Mouse (Mus musculus) adrenal gland, postnatal 14 days (tissue): ENCODE measurements around the gene Birc2. TPM values are rescaled to one million over a fixed set of nuclear protein-coding genes. Genes with fewer than 3 reads are reported as not detected.
"Not testable (repeated sequence)": the region's sequence is repeated elsewhere in the genome, so short reads cannot be mapped to it uniquely, and the experiment has no call there.

ENCODE experiments used
- DNase-seq: peaks from one replicate; pipeline ENCODE4 v3.0.0; 2021; ENCODE audit warnings: mixed read lengths
- long read RNA-seq, 2 experiments: library from polyadenylated mRNA; stranded (forward); transcript quantifications; one replicate each; pipeline ENCODE4 v2.0.0; 2021
- total RNA-seq: library from RNA; stranded (reverse); gene quantifications from 2 replicates; pipeline ENCODE4 v1.2.3, GENCODE M21; 2021

The Birc2 gene
- total RNA-seq: 40.6 and 46.6 TPM in 2 replicates
- long read RNA-seq, experiment 1, transcript Birc2-202 (7 exons, 3,130 nt): minor isoform, 6 of 57 reads
- long read RNA-seq, experiment 1, transcript Birc2-204 (8 exons, 3,331 nt): major isoform, 39 of 57 reads
- long read RNA-seq, experiment 1, partial matches to known transcripts: 1 of 57 reads
- long read RNA-seq, experiment 1, other reads (novel, unspliced or antisense): 11 of 57 reads
- long read RNA-seq, experiment 2, transcript Birc2-204 (8 exons, 3,331 nt): major isoform, 12 of 22 reads
- long read RNA-seq, experiment 2, transcript Birc2-202 (7 exons, 3,130 nt): minor isoform, 5 of 22 reads
- long read RNA-seq, experiment 2, partial matches to known transcripts: 2 of 22 reads
- long read RNA-seq, experiment 2, other reads (novel, unspliced or antisense): 3 of 22 reads

- DNase-seq: peak; percentile 98
Measured at GRCm38 (mm10) chr9:7836905-7837805, at the start of gene Birc2. Gene Birc2, minus strand, starts transcription at chr9:7837064.

- DNase-seq: peak; percentile 32
Measured at GRCm38 (mm10) chr9:7884346-7884745, 47.5 kb upstream of the Birc2 start.

DNA sequence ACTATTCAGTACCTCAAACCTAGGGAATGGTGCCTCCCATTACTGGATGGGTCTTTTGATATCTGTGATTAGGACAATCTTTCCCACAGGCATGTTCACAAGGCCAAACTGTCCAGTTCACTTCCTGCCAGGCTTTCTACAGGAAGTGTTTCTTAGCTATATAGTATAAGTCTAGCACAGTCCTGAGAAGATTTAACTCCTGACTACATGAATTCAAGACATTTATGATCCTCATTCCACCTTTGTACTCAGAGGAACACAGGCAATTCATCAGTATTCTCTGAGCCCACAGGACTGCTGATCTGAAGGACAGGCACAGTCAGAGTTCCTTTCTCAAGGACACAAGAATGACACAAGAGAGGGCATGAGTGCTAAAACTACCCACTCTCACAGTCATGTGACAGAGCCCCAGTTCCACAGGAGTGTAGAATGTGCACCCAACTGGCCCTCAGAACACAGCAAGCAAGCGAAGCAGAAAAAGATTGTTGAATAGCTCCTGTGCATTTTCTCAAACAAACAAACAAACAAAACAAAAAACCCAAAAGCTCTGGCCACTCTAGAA lies 45.5 kb upstream of the Birc2 start:
- DNase-seq: no peak

DNA sequence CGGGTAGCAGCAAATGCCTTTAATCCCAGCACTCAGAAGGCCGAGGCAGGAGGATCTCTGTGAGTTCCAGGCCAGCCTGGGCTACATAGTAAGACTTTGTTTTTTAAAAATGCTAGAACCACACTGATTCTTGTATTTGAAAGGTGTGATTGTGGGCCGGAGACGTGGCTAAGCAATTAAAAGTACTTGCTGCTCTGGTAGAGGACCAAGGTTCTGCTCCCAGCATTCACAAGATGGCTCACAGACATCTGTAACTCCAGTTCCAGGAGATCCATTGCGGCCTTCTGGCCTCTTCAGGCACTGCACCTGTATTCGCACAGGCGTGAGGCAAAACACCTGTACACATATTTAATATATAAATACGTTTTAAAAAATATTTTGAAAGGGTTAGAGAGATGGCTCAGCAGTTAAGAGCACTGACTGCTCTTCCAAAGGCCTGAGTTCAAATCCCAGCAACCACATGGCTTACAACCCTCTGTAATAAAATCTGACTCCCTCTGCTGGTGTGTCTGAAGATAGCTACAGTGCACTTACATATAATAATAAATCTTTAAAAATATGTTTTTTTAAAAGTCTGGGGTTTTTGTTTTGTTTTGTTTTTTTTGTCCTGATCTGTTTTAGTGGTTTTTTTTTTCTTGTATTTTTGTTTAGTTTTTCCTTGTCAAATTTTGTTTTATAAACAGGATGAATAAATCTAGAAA lies 36.8 kb upstream of the Birc2 start:
- no peak for DNase-seq

- DNase-seq: peak; percentile 87
Measured at GRCm38 (mm10) chr9:7872775-7873439, 36.0 kb upstream of the Birc2 start, which contains the start of gene Birc3. Gene Birc3, minus strand, starts transcription at chr9:7873186.

DNA sequence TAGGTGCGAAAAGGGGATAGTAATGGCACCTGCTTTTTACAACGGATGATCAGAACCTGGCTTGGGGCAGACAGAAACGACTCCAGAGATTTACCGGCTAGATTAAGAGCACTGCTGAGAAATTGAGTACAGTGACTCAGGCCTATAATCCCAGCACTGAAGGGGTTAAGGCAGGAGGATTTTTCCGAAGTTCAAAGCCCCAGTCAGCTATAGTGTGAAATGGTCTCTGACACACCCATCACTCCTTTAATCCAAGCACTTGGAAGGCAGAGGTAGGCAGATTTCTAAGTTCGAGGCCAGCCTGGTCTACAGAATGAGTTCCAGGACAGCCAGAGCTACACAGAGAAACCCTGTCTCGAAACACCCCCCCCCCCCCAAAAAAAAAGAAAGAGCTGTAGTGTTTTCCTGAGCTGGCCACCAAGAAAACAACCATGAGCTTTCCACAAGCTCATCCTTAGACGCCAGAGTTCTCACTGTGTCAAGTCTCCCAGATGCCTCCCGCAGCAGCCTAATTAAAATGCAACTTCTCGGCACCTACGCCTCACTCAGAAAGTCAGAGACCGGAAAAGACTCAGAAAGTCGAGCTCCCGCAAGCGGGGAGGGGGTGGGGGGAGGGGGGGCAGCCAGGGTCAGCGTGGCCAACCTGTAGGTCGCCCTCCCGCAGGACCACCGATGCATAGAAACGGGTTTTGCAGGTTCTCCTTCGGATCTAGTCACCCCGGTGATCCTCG lies 35.3 kb upstream of the Birc2 start:
- DNase-seq: no peak

DNA sequence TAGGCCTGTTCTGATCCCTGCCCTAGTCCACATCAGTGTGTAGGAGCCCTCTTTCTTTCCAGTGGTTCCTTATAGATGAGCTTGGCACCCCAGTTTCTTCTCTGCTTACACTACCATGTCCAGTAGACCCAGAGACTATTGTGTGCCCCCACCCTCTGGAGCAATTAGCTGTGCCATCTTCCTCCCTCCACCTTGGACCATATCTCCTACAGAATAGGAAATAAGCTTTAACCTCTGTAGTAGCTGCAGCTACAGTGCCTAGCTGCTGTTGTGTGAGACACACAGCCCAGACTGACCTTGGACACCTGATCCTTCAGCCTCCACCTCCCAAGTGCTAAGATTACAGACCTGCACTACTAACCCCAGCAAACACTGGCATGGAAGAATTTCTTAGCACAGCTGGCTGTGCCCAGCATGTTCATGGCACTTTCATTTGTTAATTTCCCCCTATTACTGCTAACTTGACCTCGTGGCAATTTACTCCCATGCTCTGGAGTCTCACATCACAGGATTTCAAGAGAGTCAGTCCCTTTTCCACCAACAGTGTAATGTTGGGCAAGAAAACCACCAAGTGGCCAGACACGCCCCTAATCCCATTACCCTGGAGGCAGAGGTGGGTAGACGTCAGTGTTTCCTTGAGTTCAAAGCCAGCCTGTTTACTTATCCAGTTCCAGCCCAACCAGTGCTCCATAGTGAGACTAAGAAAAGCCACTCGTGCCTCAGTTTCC lies 34.6 kb upstream of the Birc2 start:
- DNase-seq: no peak

DNA sequence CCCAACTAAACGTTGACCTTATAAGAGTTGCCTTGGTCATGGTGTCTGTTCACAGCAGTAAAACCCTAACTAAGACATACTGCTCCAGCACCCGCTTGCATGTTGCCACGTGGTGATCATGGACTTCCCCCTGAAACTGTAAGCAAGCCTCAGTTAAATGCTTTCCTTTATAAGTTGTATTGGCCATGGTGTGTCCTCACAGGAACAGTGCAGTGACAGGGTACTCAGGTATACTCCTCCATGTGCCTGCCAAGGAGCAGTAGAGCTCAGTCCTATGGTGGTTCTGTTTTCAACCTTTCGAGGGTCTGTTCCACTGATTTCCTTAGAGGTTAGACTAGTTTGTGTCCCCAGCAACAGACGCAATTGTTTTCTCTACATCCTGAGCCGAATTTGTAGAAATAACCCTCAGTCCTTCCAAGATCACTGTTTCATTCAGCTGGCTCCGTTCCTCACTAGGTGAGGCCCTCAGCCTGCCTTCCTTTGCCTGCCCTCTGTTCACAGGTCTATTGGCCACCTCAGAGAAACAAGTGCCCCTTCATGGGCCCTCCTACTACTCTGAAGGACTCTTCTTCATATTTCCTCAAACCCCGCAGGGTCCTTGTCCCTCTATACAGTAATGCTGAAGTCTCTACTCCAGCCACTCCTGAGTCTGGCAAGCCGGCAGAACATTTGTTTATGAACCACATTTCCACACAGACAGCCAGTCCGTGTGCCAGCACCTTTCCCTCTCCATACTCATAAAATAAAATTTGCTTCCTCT lies 33.9 kb upstream of the Birc2 start:
- DNase-seq: no peak

DNA sequence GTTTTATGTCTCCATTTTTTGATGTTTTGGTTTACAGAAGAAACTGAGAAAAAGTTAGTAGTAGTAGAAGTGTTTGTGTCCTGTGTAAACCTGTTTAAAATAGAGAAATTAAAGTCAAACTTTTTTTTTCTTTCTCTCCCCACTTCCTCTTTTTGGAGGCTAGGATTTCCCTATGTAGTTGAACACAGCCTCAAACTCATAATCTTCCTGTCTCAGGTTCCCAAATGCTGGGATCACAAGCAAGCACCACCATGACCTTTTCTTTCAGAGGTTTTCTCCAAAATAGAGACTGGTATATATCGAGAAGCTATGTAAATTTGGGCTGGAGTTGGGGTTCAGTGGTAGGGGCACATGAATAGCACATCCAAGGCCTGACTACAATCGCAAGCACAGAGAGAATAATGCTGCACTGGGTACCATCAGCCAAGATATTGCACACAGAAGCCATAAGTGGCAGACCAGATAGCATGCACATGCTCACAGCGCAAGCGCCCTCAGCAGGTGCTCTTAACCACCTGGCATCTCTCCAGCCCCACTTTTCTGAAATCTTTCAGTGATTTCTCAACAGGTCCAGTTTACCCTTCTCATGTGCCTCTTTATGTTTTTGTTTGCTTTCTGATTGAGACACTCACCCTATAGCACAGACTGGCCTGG lies 32.1 kb upstream of the Birc2 start:
- DNase-seq: no peak

- DNase-seq: peak; percentile 22
Measured at GRCm38 (mm10) chr9:7867981-7868380, 31.1 kb upstream of the Birc2 start.

GRCm38 (mm10) chr9:7866981-7867380 lies 30.1 kb upstream of the Birc2 start:
- DNase-seq: not testable (repeated sequence)

DNA sequence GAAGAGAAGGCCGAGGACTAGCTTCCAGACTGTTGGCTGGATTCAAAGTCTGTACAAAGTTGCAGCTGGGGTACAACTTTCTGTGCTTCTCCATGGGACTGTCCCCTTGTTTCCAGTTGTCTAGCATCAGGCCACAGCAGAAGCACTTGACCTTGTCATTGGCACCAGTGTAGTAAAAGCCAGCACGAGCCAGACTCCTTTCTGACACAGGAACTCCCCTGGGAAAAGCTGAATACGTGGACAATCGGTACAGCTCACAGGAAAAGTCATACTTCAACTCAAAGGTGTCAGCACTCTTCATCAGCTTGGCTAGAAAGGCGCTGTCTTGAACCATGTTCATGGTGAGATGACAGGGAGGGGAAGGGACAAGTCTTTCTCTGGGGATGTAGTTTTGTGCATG lies 24.1 kb upstream of the Birc2 start:
- no peak for DNase-seq

DNA sequence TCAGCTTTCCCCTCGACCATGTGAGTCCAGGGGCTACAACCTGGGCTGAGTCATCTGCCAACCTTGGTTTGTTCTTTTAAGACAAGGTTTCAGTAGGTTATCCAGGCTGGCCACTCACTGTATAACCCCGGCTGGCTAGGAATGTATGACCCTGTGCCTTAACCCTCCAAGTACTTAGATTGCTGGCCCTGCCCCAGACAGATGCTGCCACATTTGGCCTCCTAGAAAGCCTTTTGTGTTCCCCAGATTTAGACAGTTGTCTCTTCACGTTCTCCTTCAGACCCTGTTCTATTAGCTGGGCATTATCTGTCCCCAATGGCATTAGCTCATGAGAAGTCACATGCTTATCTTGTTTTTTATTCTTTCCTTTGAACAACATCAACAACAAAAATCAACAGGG lies 19.0 kb upstream of the Birc2 start:
- DNase-seq: no peak

DNA sequence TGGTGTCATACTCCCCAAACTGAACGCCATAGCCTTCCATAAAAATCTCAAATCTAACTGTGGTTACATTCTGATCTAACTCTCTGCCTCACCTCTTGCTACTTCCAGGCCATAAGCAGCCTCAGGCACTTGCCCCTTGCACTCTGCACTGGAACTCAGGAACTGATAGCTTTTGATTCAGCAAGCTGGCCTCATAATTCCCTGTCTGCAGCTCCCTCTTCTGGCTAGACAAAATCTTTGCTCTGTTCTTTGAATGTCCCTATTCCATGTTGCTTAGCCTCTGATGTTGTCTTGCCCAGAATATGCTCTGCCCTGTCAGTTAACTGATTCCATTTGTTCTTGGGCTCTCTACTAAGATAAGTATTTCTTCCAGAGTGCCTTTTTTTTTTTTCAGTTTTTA lies 18.5 kb upstream of the Birc2 start:
- DNase-seq: peak; percentile 64

DNA sequence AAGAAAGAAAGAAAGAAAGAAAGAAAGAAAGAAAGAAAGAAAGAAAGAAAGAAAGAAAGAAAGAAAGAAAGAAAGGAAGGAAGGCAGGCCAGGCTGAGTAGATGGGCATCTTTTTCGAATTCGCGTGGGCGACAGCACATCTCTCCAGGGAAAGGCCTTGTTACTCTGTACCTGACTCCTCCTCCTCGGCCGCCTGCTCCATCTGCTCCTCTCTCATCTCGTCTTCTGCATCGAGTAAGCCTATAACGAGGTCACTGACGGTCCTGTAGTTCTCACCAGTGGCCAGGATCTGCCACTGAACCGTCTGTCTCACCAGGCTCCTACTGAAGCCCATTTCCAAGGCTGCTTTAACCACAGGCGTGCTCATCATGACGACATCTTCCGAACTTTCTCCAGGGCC lies 17.3 kb upstream of the Birc2 start:
- not testable (repeated sequence) for DNase-seq

- no peak for DNase-seq
Measured at GRCm38 (mm10) chr9:7852346-7853230, 15.7 kb upstream of the Birc2 start.

DNA sequence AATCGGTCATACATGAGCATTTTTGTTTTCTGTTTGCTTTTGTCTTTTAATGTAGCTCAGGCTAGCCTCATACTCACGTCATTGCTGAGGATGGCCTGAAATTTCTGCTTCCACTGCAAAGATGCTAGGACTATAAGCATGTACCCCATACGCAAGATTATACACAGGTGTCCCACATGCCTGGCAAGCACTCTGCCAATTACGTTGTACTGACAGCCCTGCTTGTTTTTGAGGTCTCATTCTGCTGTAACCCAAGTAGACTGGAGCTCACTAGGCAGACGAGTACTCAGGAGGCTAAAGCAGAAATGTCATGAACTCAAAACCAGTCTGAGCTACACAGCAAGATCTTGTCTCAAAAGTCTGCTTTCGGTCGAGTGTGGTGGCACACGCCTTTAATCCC lies 15.0 kb upstream of the Birc2 start:
- no peak for DNase-seq

- no peak for DNase-seq
Measured at GRCm38 (mm10) chr9:7848191-7848590, 11.3 kb upstream of the Birc2 start.
